Mouse (Mus musculus) stomach, postnatal 0 days (tissue): ENCODE measurements at regions not wholly inside any gene's neighbourhood (a gene's known extent, or its start where the extent isn't known, plus 50 kb on each side); places are given as distances from the start of the nearest gene placed in this dataset.

Source experiments
- ATAC-seq: fragments of 200-750 bp; cut with Nextera tagmentation; 2 replicates; pipeline ENCODE4 v1.8.0; 2017; ENCODE audit not compliant: low FRiP score, low TSS enrichment
- DNase-seq: peaks from one replicate; pipeline ENCODE4 v3.0.0-alpha.2; 2016; ENCODE audit warnings: low spot score
- H3K27ac ChIP-seq: fragments of 300-500 bp; sonication (generic); replicated peaks from 2 replicates; pipeline ENCODE4 v1.5.1; 2014; ENCODE audit warnings: mild to moderate bottlenecking, control low read depth
- H3K27me3 ChIP-seq: fragments of 300-500 bp; sonication (generic); 2 replicates; pipeline ENCODE4 v1.6.1; 2014; ENCODE audit warnings: low read length; ENCODE audit not compliant: control insufficient read depth, insufficient read depth
- H3K36me3 ChIP-seq: fragments of 300-500 bp; sonication (generic); 2 replicates; pipeline ENCODE4 v1.6.1; 2014; ENCODE audit warnings: low read length, mixed read lengths; ENCODE audit not compliant: control insufficient read depth, insufficient read depth
- H3K4me1 ChIP-seq: fragments of 300-500 bp; sonication (generic); replicated peaks from 2 replicates; pipeline ENCODE4 v1.6.1; 2014; ENCODE audit warnings: antibody characterized with exemption; ENCODE audit not compliant: control insufficient read depth, insufficient read depth
- H3K4me2 ChIP-seq: fragments of 300-500 bp; sonication (generic); replicated peaks from 2 replicates; pipeline ENCODE4 v1.6.1; 2014; ENCODE audit warnings: low read depth, mild to moderate bottlenecking, control low read depth, moderate library complexity
- H3K4me3 ChIP-seq: fragments of 300-500 bp; sonication (generic); 2 replicates; pipeline ENCODE4 v1.5.1; 2014; ENCODE audit warnings: low read depth, low read length, control low read depth
- H3K9ac ChIP-seq: fragments of 300-500 bp; sonication (generic); 2 replicates; pipeline ENCODE4 v1.6.1; 2014; ENCODE audit warnings: mild to moderate bottlenecking, low read length, control low read depth, mixed read lengths
- H3K9me3 ChIP-seq: fragments of 300-500 bp; sonication (generic); 2 replicates; pipeline ENCODE4 v1.6.1; 2016; ENCODE audit warnings: low read length; ENCODE audit not compliant: control insufficient read depth
- CTCF ChIP-seq: IDR thresholded peaks from 2 replicates; pipeline ENCODE4 v1.5.1; 2016; ENCODE audit warnings: antibody characterized with exemption, low read depth, mild to moderate bottlenecking, moderate library complexity
- EP300 ChIP-seq: optimal IDR thresholded peaks from 2 replicates; pipeline ENCODE3; 2016; ENCODE audit warnings: antibody characterized with exemption
- WGBS: fragments of 180-500 bp; shearing (Covaris S2); extraction: QIAGEN DNeasy Blood & Tissue Kit; methylation state at CpG from one replicate; pipeline ENCODE4 v1.1.7; 2014; 5-methylcytosine and 5-hydroxymethylcytosine counted together

DNA sequence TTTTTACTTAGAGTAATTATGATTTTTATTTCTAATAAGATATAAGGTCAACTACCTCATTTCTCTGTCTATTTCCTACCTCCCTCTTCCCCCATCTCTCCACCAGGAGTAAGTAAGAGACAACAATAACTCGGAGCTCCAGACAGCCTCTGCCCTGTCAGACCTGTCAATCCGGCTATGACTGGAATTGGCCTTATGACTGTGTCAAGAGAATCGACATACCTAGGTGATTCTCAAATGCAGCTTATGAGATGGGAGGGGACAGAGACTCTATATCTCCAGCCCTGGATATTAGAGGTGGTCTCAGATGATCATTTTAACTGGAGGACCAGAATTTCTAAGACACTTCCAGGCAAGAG is 216.3 kb upstream of the Ankrd55 start:
- Histone ChIP-seq H3K27ac (no peak overlapping the region; the same call in 1 of the 2 replicates), H3K4me1 (no peaks in the 10 kb centered on the region)

DNA sequence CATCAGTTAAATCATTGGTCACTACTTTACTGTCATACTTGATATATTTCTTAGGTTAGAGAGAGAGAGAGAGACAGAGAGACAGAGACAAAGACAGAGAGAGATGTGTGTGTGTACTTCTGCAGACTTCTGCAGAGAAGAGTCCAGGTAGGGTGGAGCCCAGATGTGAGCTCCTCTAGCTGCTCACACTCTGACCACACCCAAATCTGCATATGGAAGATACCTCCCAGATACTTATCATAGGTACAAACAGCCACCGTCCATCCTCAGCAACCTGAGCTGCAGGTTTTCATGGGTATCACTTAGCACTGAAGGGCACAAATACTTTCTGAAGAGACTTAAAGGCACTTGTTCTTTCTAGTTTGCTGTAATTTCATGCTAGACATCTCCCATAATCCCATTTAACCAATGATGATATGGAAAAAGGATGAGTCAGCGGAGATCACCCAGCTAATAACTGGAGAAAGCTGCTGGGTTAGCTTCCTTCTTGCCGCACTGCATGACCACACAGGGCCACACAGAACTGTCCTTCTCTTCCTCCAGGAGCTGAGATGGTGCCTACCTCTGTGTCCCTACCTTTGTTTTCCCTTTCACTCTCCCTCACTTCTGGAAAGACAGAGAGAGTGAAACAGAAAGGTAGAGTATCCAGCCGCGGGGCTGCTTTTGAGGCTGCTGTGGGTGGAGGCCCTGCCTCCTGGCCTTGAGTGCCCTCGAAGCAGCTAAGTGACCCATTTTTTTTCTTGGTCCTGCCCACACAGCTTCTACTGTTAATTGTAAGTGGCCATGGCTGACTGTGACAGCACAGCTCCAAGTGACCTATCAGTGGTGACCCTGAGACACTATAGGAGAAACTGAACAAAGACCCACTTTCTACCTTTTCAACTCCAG is 214.5 kb upstream of the Ankrd55 start:
- H3K4me2 ChIP-seq: no peak overlapping the region
- no peak overlapping the region for H3K27ac ChIP-seq
- no peaks in the 10 kb centered on the region for H3K4me1 ChIP-seq
- H3K9ac ChIP-seq: no peak overlapping the region
- WGBS: 78% methylated on average over 6 of the region's 6 CpGs
- no peak overlapping the region for H3K4me3 ChIP-seq
- TF ChIP-seq CTCF (no peak), EP300 (no peak)
- ATAC-seq (no peak), DNase-seq (no peak)
- no peaks in the 10 kb centered on the region for H3K27me3 ChIP-seq
- no peaks in the 10 kb centered on the region for H3K36me3 ChIP-seq
- H3K9me3 ChIP-seq: no peaks in the 10 kb centered on the region

More for the DNA sequence above, 216.3 kb upstream of the Ankrd55 start:
- WGBS: 68% methylated on average over 3 of the region's 3 CpGs
- Histone ChIP-seq H3K36me3 (no peaks in the 10 kb centered on the region), H3K9me3 (no peaks in the 10 kb centered on the region), H3K4me2 (no peak overlapping the region), H3K27me3 (no peaks in the 10 kb centered on the region), H3K9ac (no peak overlapping the region), H3K4me3 (no peak overlapping the region)
- TF ChIP-seq EP300 (no peak), CTCF (peak; percentile 22; the same call in 1 of the 2 replicates)
- DNase-seq (no peak), ATAC-seq (no peak)

DNA sequence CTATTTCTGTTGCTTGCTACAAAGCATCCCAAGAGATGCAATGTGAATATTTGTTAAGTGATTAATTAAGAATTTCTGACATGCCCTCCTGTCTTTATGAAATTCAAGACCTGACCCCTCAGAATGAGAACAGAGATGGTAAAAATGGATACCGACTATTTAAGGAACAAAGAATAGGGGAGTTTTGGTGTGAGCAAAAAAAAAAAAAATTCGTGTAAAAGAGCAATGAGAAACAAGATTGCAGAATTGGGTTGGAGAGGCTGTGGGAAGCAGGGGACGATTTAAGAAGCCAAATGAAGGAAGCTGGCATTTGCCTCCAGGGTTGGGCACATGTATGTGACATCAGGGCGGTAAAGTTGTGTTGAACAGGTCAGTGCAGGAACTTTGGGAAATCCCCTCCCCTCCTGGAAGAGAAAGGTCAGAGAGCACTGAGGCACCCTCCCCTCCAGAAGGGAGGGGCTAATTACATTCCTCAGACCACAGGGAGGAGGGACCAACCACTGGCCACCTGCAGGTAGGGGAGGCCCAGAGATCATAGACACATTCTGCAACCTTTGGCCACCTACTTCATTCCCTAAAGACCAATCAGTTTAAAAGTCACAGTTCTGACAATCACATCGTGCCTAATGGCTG is 212.3 kb upstream of the Ankrd55 start:
- Histone ChIP-seq H3K9ac (no peak overlapping the region), H3K4me1 (no peaks in the 10 kb centered on the region), H3K9me3 (no peaks in the 10 kb centered on the region), H3K4me3 (no peak overlapping the region), H3K27ac (no peak overlapping the region), H3K4me2 (no peak overlapping the region), H3K27me3 (no peaks in the 10 kb centered on the region), H3K36me3 (no peaks in the 10 kb centered on the region)
- ATAC-seq (no peak), DNase-seq (no peak)
- no peak for TF ChIP-seq CTCF
- no peak for TF ChIP-seq EP300
- WGBS: 53% methylated on average over 5 of the region's 5 CpGs

DNA sequence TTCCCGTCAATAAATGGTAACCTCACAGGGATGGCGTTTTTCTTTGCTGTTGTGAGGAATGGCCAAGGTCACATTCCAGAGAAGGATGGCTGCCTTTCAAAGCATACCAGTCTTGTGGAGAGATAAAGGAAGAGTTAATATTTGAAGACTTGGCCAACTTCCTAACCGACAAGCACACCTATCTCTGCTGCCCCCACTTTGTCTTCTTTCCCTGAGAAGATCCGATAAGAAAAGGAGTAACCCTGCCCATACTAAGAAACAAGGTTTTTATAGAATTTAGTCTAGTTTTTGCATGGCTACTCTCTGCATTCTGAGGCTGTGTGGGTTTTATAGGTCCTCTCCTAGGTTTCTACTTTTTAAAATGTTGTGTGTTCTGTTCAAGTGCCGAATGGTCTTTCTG is 210.2 kb upstream of the Ankrd55 start:
- Histone ChIP-seq H3K27ac (no peak overlapping the region), H3K4me1 (no peaks in the 10 kb centered on the region), H3K4me3 (no peak overlapping the region), H3K9me3 (no peaks in the 10 kb centered on the region), H3K4me2 (no peak overlapping the region), H3K36me3 (no peaks in the 10 kb centered on the region), H3K9ac (no peak overlapping the region), H3K27me3 (no peaks in the 10 kb centered on the region)
- 62% methylated on average over 5 of the region's 5 CpGs for WGBS
- DNase-seq (no peak), ATAC-seq (no peak)
- no peak for TF ChIP-seq CTCF
- TF ChIP-seq EP300: no peak

DNA sequence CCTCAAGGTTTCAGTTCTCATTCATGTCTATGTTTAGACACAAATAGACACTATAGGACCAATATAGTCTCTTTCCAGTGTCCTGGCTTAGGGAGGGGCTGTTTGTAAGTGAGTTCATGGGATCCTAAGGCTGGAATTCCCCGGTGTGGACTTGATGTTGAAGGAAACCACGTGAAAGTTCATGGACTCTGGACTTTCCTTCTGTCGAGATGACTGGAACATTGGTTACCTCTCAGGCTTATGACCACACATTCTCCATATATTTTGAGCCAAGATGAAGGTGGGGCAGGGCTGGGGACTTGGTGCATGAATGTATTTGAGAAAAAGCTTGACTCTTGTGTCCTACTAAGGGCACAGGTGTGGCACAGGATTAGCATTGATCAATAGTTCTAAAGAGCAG is 206.3 kb upstream of the Ankrd55 start:
- no peaks in the 10 kb centered on the region for H3K4me1 ChIP-seq
- no peaks in the 10 kb centered on the region for H3K36me3 ChIP-seq
- no peak overlapping the region for H3K9ac ChIP-seq
- no peak for TF ChIP-seq CTCF
- no peak for TF ChIP-seq EP300
- H3K9me3 ChIP-seq: no peaks in the 10 kb centered on the region
- H3K27ac ChIP-seq: no peak overlapping the region
- ATAC-seq (no peak), DNase-seq (no peak)
- no peak overlapping the region for H3K4me3 ChIP-seq
- no peaks in the 10 kb centered on the region for H3K27me3 ChIP-seq
- H3K4me2 ChIP-seq: no peak overlapping the region
- 78% methylated on average over 3 of the region's 3 CpGs for WGBS
